Mouse (Mus musculus) small intestine, adult 2 months (tissue): ENCODE measurements around the gene Gp9.

ENCODE experiments used
- CTCF ChIP-seq: fragments of 200-500 bp; IDR thresholded peaks from 2 replicates; pipeline ENCODE4 v1.5.1; 2012; ENCODE audit warnings: low read depth, mild to moderate bottlenecking, control low read depth, inconsistent platforms, low read length, moderate library complexity, mixed read lengths; ENCODE audit not compliant: insufficient replicate concordance, insufficient read length; ENCODE audit errors: extremely low read depth
- POLR2A ChIP-seq: fragments of 200-500 bp; IDR thresholded peaks from 2 replicates; pipeline ENCODE4 v1.6.1; 2012; ENCODE audit warnings: low read depth, mild to moderate bottlenecking, control low read depth, inconsistent platforms, low read length, moderate library complexity

DNA sequence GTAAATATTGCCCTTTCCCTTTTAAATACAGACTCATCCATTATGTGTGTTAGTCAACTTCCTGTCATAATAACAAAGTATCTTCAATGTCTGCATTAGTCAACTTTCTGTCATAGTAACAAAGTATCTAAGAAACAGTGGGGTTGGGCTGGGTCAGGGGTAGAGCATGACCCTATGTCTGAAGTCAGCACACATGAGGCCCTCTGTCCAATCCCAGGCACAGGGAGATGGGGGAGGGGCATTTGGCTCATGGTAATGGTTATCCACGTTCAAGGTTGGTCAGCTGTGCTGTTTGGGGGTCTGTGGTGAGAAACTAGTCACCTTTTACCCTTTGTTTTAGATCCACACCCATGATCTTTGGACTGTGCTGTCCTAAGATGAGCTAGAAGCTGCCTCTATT, 32.6 kb upstream of the Gp9 start:
- TF ChIP-seq CTCF (no peak), POLR2A (no peak)
